Mouse (Mus musculus) right cerebral cortex, postnatal 14 days (tissue): Measurements from ENCODE around the gene Hist1h2bg.
A peak's percentile ranks its signal among the peaks of the same experiment; 100 is the strongest.

ENCODE experiments used
- DNase-seq: peaks from one replicate; pipeline ENCODE4 v3.0.0; 2022

Gene Hist1h2bg

GRCm38 (mm10) chr13:23571022-23571503 is at the start of gene Hist1h2bg, which contains the start of gene Hist1h2ae:
Hist1h2bg (plus strand) TSS chr13:23571396.
Hist1h2ae (minus strand) TSS chr13:23571220.
- DNase-seq: peak; percentile 34

- DNase-seq: peak; percentile 65
Measured at GRCm38 (mm10) chr13:23521703-23522102, 49.5 kb upstream of the Hist1h2bg start.

GRCm38 (mm10) chr13:23523976-23524375 is 47.2 kb upstream of the Hist1h2bg start:
- DNase-seq: no peak

- peak; percentile 57 for DNase-seq
Measured at GRCm38 (mm10) chr13:23524654-23525053, 46.5 kb upstream of the Hist1h2bg start.

- no peak for DNase-seq
Measured at GRCm38 (mm10) chr13:23525901-23526300, 45.3 kb upstream of the Hist1h2bg start.

- DNase-seq: peak; percentile 85
Measured at GRCm38 (mm10) chr13:23526312-23526711, 44.9 kb upstream of the Hist1h2bg start.

- no peak for DNase-seq
Measured at GRCm38 (mm10) chr13:23529005-23529404, 42.2 kb upstream of the Hist1h2bg start.

- DNase-seq: no peak
Measured at GRCm38 (mm10) chr13:23529480-23530165, 41.6 kb upstream of the Hist1h2bg start.

GRCm38 (mm10) chr13:23530181-23530900 is 40.9 kb upstream of the Hist1h2bg start:
- DNase-seq: peak; percentile 21

GRCm38 (mm10) chr13:23530901-23531875 is 40.0 kb upstream of the Hist1h2bg start, which contains the start of gene Hist1h4h:
Hist1h4h (plus strand) TSS chr13:23531050.
- peak; percentile 89 for DNase-seq

- DNase-seq: no peak
Measured at GRCm38 (mm10) chr13:23532262-23533075, 38.7 kb upstream of the Hist1h2bg start.

GRCm38 (mm10) chr13:23533560-23534367 is 37.4 kb upstream of the Hist1h2bg start, which contains the start of gene Hist1h2af:
Hist1h2af (plus strand) TSS chr13:23533906.
- DNase-seq: peak; percentile 57

GRCm38 (mm10) chr13:23534368-23535131 is 36.6 kb upstream of the Hist1h2bg start:
- DNase-seq: no peak

- DNase-seq: peak; percentile 91
Measured at GRCm38 (mm10) chr13:23535137-23536075, 35.8 kb upstream of the Hist1h2bg start, which contains the start of gene Hist1h3g. Hist1h3g (plus strand) TSS chr13:23535422.

GRCm38 (mm10) chr13:23536076-23536822 is 34.9 kb upstream of the Hist1h2bg start:
- DNase-seq: no peak

GRCm38 (mm10) chr13:23537006-23537710 is 34.0 kb upstream of the Hist1h2bg start:
- no peak for DNase-seq

- no peak for DNase-seq
Measured at GRCm38 (mm10) chr13:23538249-23538648, 32.9 kb upstream of the Hist1h2bg start.
